Mouse (Mus musculus) testis, adult 2 months (tissue): ENCODE results near the gene Mfsd6l. TPM values are rescaled to one million over a fixed set of nuclear protein-coding genes. Genes with fewer than 3 reads are reported as not detected.

Experiments
- H3K27ac ChIP-seq: fragments of 200-500 bp; 2 replicates; pipeline ENCODE4 v1.5.1; 2012; ENCODE audit warnings: low read depth, low read length; ENCODE audit not compliant: control insufficient read depth, insufficient read depth
- H3K27me3 ChIP-seq: fragments of 200-500 bp; 2 replicates; pipeline ENCODE4 v1.6.1; 2012; ENCODE audit warnings: mild to moderate bottlenecking, low read length, moderate library complexity; ENCODE audit not compliant: control insufficient read depth, insufficient read depth
- H3K36me3 ChIP-seq: fragments of 200-500 bp; 2 replicates; pipeline ENCODE4 v1.6.1; 2012; ENCODE audit warnings: mild to moderate bottlenecking, low read length; ENCODE audit not compliant: control insufficient read depth, insufficient read depth
- H3K4me1 ChIP-seq: fragments of 200-500 bp; 2 replicates; pipeline ENCODE4 v1.6.1; 2012; ENCODE audit warnings: low read length; ENCODE audit not compliant: control insufficient read depth, insufficient read depth
- H3K4me3 ChIP-seq: fragments of 200-500 bp; 2 replicates; pipeline ENCODE4 v1.5.1; 2012; ENCODE audit warnings: low read depth, mild to moderate bottlenecking, low read length, moderate library complexity, mixed read lengths; ENCODE audit not compliant: control insufficient read depth
- CTCF ChIP-seq: fragments of 200-500 bp; IDR thresholded peaks from 2 replicates; pipeline ENCODE4 v1.5.1; 2012; ENCODE audit warnings: low read depth, mild to moderate bottlenecking, inconsistent platforms, low read length, moderate library complexity; ENCODE audit not compliant: control insufficient read depth, insufficient read depth, insufficient replicate concordance
- POLR2A ChIP-seq: fragments of 200-500 bp; IDR thresholded peaks from 2 replicates; pipeline ENCODE4 v1.6.1; 2012; ENCODE audit warnings: low read depth, mild to moderate bottlenecking, inconsistent platforms, low read length, moderate library complexity; ENCODE audit not compliant: control insufficient read depth
- polyA plus RNA-seq: library from polyadenylated mRNA; depleted of rRNA; stranded (reverse); fragments of >200 nt; gene quantifications from 2 replicates; pipeline ENCODE4 v1.2.3, GENCODE M21; 2012

The Mfsd6l gene
- polyA plus RNA-seq, 1 experiment = 7.9 TPM

DNA sequence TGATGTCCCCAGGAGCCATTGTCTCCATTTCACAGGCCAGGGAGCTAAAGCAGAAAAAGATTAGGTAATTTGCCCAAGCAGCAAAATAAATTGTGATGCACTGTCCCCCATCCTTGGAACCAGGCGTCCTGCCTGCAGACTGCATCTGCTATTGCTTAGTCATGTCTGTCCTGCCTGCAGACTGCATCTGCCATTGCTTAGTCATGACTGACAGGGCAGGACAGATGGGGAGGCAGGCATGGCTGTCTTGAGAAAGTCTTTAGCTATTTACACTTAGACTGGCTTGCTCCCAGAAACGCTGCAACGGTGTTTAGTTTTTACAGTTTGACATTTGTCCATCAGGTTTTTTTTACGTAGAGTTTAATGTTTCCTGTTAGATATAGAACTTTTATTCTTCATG lies 19.5 kb upstream of the Mfsd6l start:
- Histone ChIP-seq H3K27ac (no peak overlapping the region), H3K4me1 (peaks cover 6% of the 10 kb centered on the region)

DNA sequence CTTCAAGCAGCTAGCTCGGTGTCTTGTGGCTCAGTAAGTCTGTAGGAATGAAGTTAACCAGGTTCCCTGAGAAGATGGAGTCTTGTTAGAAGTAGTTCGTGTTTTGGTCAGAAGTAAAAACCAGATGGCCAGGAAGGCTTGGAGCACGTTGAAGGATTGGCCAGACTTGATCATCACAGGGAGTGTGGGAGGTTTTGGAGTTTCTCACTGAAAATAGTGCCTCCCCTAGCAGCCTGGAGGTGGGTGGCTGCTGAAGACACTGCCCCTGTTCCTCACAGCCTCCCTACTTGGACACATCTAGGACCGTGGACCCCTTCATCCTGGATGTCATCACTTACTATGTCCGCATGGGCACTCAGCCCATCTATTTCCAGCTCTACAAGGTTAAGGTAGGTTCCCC lies 16.4 kb upstream of the Mfsd6l start:
- Histone ChIP-seq H3K27me3 (no peaks in the 10 kb centered on the region), H3K4me1 (peaks cover 1% of the 10 kb centered on the region; the same call in 1 of the 2 replicates), H3K27ac (no peak overlapping the region), H3K36me3 (no peaks in the 10 kb centered on the region), H3K4me3 (no peak overlapping the region)
- no peak for TF ChIP-seq POLR2A
- no peak for TF ChIP-seq CTCF

More for the DNA sequence above, 19.5 kb upstream of the Mfsd6l start:
- no peaks in the 10 kb centered on the region for H3K27me3 ChIP-seq
- no peak for TF ChIP-seq POLR2A
- no peak for TF ChIP-seq CTCF
- no peak overlapping the region for H3K4me3 ChIP-seq
- H3K36me3 ChIP-seq = no peaks in the 10 kb centered on the region

- Histone ChIP-seq H3K36me3 (no peaks in the 10 kb centered on the region), H3K4me1 (peaks cover 3% of the 10 kb centered on the region; the same call in 1 of the 2 replicates), H3K4me3 (no peak overlapping the region), H3K27ac (no peak overlapping the region), H3K27me3 (no peaks in the 10 kb centered on the region)
- TF ChIP-seq POLR2A = no peak
- TF ChIP-seq CTCF = peak; percentile 23; the same call in 1 of the 2 replicates
Measured at GRCm38 (mm10) chr11:68544554-68544953, 11.4 kb upstream of the Mfsd6l start.

GRCm38 (mm10) chr11:68545172-68545571 lies 10.8 kb upstream of the Mfsd6l start:
- no peaks in the 10 kb centered on the region for H3K36me3 ChIP-seq
- no peak overlapping the region for H3K4me3 ChIP-seq
- H3K27ac ChIP-seq = no peak overlapping the region
- no peaks in the 10 kb centered on the region for H3K27me3 ChIP-seq
- TF ChIP-seq POLR2A = no peak
- no peak for TF ChIP-seq CTCF
- peaks cover 3% of the 10 kb centered on the region; the same call in 1 of the 2 replicates for H3K4me1 ChIP-seq

GRCm38 (mm10) chr11:68545682-68546222 lies 10.2 kb upstream of the Mfsd6l start:
- TF ChIP-seq POLR2A (no peak), CTCF (no peak)
- Histone ChIP-seq H3K27ac (no peak overlapping the region), H3K27me3 (no peaks in the 10 kb centered on the region), H3K36me3 (no peaks in the 10 kb centered on the region), H3K4me1 (peaks cover 3% of the 10 kb centered on the region; the same call in 1 of the 2 replicates), H3K4me3 (no peak overlapping the region)

- TF ChIP-seq CTCF (no peak), POLR2A (no peak)
- Histone ChIP-seq H3K27me3 (no peaks in the 10 kb centered on the region), H3K36me3 (no peaks in the 10 kb centered on the region), H3K27ac (no peak overlapping the region), H3K4me3 (no peak overlapping the region), H3K4me1 (peaks cover 3% of the 10 kb centered on the region; the same call in 1 of the 2 replicates)
Measured at GRCm38 (mm10) chr11:68547484-68547883, 8.5 kb upstream of the Mfsd6l start.

GRCm38 (mm10) chr11:68549597-68549996 lies 6.4 kb upstream of the Mfsd6l start:
- TF ChIP-seq CTCF = peak; percentile 33; the same call in 1 of the 2 replicates
- TF ChIP-seq POLR2A = no peak
- H3K4me1 ChIP-seq = peaks cover 2% of the 10 kb centered on the region; the same call in 1 of the 2 replicates
- H3K27me3 ChIP-seq = no peaks in the 10 kb centered on the region
- H3K36me3 ChIP-seq = no peaks in the 10 kb centered on the region
- no peak overlapping the region for H3K4me3 ChIP-seq
- H3K27ac ChIP-seq = no peak overlapping the region

GRCm38 (mm10) chr11:68550358-68550757 lies 5.6 kb upstream of the Mfsd6l start:
- H3K4me1 ChIP-seq = no peaks in the 10 kb centered on the region
- no peak for TF ChIP-seq CTCF
- TF ChIP-seq POLR2A = no peak
- H3K4me3 ChIP-seq = no peak overlapping the region
- H3K36me3 ChIP-seq = no peaks in the 10 kb centered on the region
- H3K27ac ChIP-seq = no peak overlapping the region
- no peaks in the 10 kb centered on the region for H3K27me3 ChIP-seq
